In the genomic region with DNA sequence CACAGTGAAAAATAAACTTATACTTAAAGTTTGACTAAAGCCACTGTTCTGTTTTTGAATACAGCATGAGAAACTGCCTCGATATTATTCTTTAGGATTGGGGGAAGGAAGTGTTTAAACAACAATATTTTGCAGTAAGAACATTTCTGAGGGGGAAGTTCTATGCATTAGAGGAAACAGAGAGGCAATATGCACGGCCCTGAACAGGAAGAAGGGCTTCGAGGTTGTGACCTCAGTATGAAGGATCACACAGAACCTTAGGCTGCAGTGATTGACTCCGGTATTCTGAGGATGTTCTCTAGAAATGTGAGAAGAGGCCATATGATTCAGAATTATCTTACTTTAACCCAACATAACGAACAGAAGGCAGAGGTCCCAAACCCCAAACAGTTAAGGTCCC, we compare ENCODE assay signal across 15 mouse cellular contexts. TPM values are rescaled to one million over a fixed set of nuclear protein-coding genes. Genes with fewer than 3 reads are reported as not detected.
DNase-seq lines count a peak whose midpoint lies in the region; ATAC-seq and TF ChIP-seq lines count a peak whose summit lies in the region.
"Had no signal": no experiment of that assay in that cellular context is flagged by ENCODE, and none has a peak within 500 bp of the region (broad histone marks: within the 10 kb centered on the region; RNA-seq: fewer than 3 reads in every experiment).

No protein-coding gene starts in this region.

- H3K36me3 ChIP-seq in heart, postnatal 0 days (replicated peaks; ENCODE audit: control insufficient read depth, insufficient read depth, low read length) = no peaks in the 10 kb centered on the region
- no peaks in the 10 kb centered on the region for H3K36me3 ChIP-seq in heart, embryonic 12.5 days
- no peaks in the 10 kb centered on the region for H3K36me3 ChIP-seq in spleen, adult 2 months (ENCODE audit: control insufficient read depth, insufficient read depth, low read length)
- no peaks in the 10 kb centered on the region for H3K36me3 ChIP-seq in limb, embryonic 12.5 days
- no peaks in the 10 kb centered on the region for H3K36me3 ChIP-seq in forebrain, postnatal 0 days (ENCODE audit: insufficient read depth)
- H3K36me3 ChIP-seq: lung, embryonic 15.5 days; midbrain, embryonic 13.5 days had no signal

- TF ChIP-seq EP300 in heart, postnatal 0 days (IDR thresholded peaks at IDR 0.05; ENCODE audit: low read depth) = no peak

- no peak for ATAC-seq in heart, postnatal 0 days (ENCODE audit: insufficient read depth, low read depth)
- ATAC-seq in heart, embryonic 12.5 days (ENCODE audit: insufficient number of reproducible peaks, low FRiP score) = no peak
- no peak for ATAC-seq in limb, embryonic 12.5 days (ENCODE audit: insufficient number of reproducible peaks, insufficient read depth, low FRiP score, low TSS enrichment, low read depth)
- no peak for ATAC-seq in forebrain, postnatal 0 days
- ATAC-seq: midbrain, embryonic 13.5 days had no signal

- no peak overlapping the region for H3K4me3 ChIP-seq in heart, postnatal 0 days (ENCODE audit: low read depth, low read length)
- no peak overlapping the region for H3K4me3 ChIP-seq in heart, embryonic 12.5 days
- H3K4me3 ChIP-seq in spleen, adult 2 months (ENCODE audit: extremely low read depth, insufficient read depth, insufficient read length) = no peak overlapping the region
- H3K4me3 ChIP-seq in limb, embryonic 12.5 days (replicated peaks) = no peak overlapping the region
- H3K4me3 ChIP-seq in forebrain, postnatal 0 days (ENCODE audit: low read depth, low read length) = no peak overlapping the region
- H3K4me3 ChIP-seq: lung, embryonic 15.5 days; midbrain, embryonic 13.5 days had no signal

- H3K4me2 ChIP-seq in heart, postnatal 0 days (ENCODE audit: low read depth, low read length) = no peak overlapping the region
- no peak overlapping the region for H3K4me2 ChIP-seq in heart, embryonic 12.5 days
- H3K4me2 ChIP-seq in limb, embryonic 12.5 days = no peak overlapping the region
- no peak overlapping the region for H3K4me2 ChIP-seq in forebrain, postnatal 0 days (ENCODE audit: low read depth)
- H3K4me2 ChIP-seq: lung, embryonic 15.5 days; midbrain, embryonic 13.5 days had no signal

- H3K27me3 ChIP-seq in heart, postnatal 0 days (ENCODE audit: control insufficient read depth, insufficient read depth, low read length) = no peaks in the 10 kb centered on the region
- H3K27me3 ChIP-seq in heart, embryonic 12.5 days (replicated peaks) = no peaks in the 10 kb centered on the region
- no peaks in the 10 kb centered on the region for H3K27me3 ChIP-seq in spleen, adult 2 months (ENCODE audit: control insufficient read depth, insufficient read depth, low read length)
- no peaks in the 10 kb centered on the region for H3K27me3 ChIP-seq in limb, embryonic 12.5 days
- H3K27me3 ChIP-seq in forebrain, postnatal 0 days (ENCODE audit: insufficient read depth, low read length) = no peaks in the 10 kb centered on the region
- H3K27me3 ChIP-seq: midbrain, embryonic 13.5 days had no signal

- no peak for TF ChIP-seq CTCF in heart, postnatal 0 days (IDR thresholded peaks at IDR 0.05; ENCODE audit: low read depth)
- no peak for TF ChIP-seq CTCF in spleen, adult 2 months (IDR thresholded peaks at IDR 0.05; ENCODE audit: extremely low read depth, insufficient read depth, insufficient read length, insufficient replicate concordance)
- no peak for TF ChIP-seq CTCF in forebrain, postnatal 0 days (IDR thresholded peaks at IDR 0.05; ENCODE audit: low read depth)

- TF ChIP-seq POLR2A in spleen, adult 2 months (IDR thresholded peaks at IDR 0.05; ENCODE audit: low read depth, low read length) = no peak

- 56% methylated on average over 5 of the region's 5 CpGs for WGBS in heart, postnatal 0 days
- 60% methylated on average over 5 of the region's 5 CpGs for whole genome bisulfite sequencing in heart, embryonic 12.5 days
- WGBS in spleen, adult 2 months = 9% methylated on average over 5 of the region's 5 CpGs
- WGBS in limb, embryonic 12.5 days = 41% methylated on average over 5 of the region's 5 CpGs
- WGBS in forebrain, postnatal 0 days = 85% methylated on average over 5 of the region's 5 CpGs

- H3K27ac ChIP-seq in heart, postnatal 0 days (ENCODE audit: low read depth) = peak overlapping the region; percentile 65
- H3K27ac ChIP-seq in heart, embryonic 12.5 days (ENCODE audit: poor library complexity, severe bottlenecking) = no peak overlapping the region
- H3K27ac ChIP-seq in spleen, adult 2 months (ENCODE audit: insufficient read depth, low read length) = peak overlapping the region; percentile 14
- peak overlapping the region; percentile 60 for H3K27ac ChIP-seq in limb, embryonic 12.5 days
- no peak overlapping the region for H3K27ac ChIP-seq in forebrain, postnatal 0 days (ENCODE audit: low read depth, low read length)
- H3K27ac ChIP-seq: midbrain, embryonic 13.5 days had no signal

- 0 out of 2 replicates have a peak, but pooled peaks cover 3% of the 10 kb centered on the region for H3K9me3 ChIP-seq in heart, postnatal 0 days (replicated peaks; ENCODE audit: control insufficient read depth, low read length)
- H3K9me3 ChIP-seq in heart, embryonic 12.5 days (replicated peaks) = no peaks in the 10 kb centered on the region
- H3K9me3 ChIP-seq in limb, embryonic 12.5 days = peaks cover 4% of the 10 kb centered on the region; the same call in 1 of the 2 replicates
- H3K9me3 ChIP-seq in forebrain, postnatal 0 days (ENCODE audit: low read length) = no peaks in the 10 kb centered on the region
- H3K9me3 ChIP-seq: midbrain, embryonic 13.5 days had no signal

- H3K9ac ChIP-seq in heart, postnatal 0 days (replicated peaks; ENCODE audit: low read depth, low read length) = no peak overlapping the region
- H3K9ac ChIP-seq in heart, embryonic 12.5 days = no peak overlapping the region
- H3K9ac ChIP-seq in limb, embryonic 12.5 days (replicated peaks) = no peak overlapping the region
- H3K9ac ChIP-seq in forebrain, postnatal 0 days = no peak overlapping the region
- H3K9ac ChIP-seq: lung, embryonic 15.5 days; midbrain, embryonic 13.5 days had no signal

- H3K4me1 ChIP-seq in heart, postnatal 0 days (ENCODE audit: control insufficient read depth, insufficient read depth) = peaks cover 41% of the 10 kb centered on the region
- H3K4me1 ChIP-seq in heart, embryonic 12.5 days (replicated peaks) = peaks cover 17% of the 10 kb centered on the region
- no peaks in the 10 kb centered on the region for H3K4me1 ChIP-seq in spleen, adult 2 months (ENCODE audit: control insufficient read depth, insufficient read depth, insufficient read length)
- peaks cover 16% of the 10 kb centered on the region; the same call in 1 of the 2 replicates for H3K4me1 ChIP-seq in limb, embryonic 12.5 days (replicated peaks)
- no peaks in the 10 kb centered on the region for H3K4me1 ChIP-seq in forebrain, postnatal 0 days (ENCODE audit: insufficient read depth)
- H3K4me1 ChIP-seq: midbrain, embryonic 13.5 days had no signal

- no peak for DNase-seq in heart, postnatal 0 days (ENCODE audit: low spot score)
- DNase-seq in spleen, adult 2 months (ENCODE audit: low read depth in 1 of 2, low spot score in 2 of 2) = no peak
- no peak for DNase-seq in spleen, adult 12 weeks (ENCODE audit: low spot score)
- DNase-seq in right cerebral cortex, postnatal 36 days (ENCODE audit: low spot score in 2 of 2) = no peak
- DNase-seq in forebrain, postnatal 0 days = no peak
- DNase-seq: cerebellum, adult 18-20 months; thymus, adult 18-20 months had no signal

RNA-seq across cellular contexts. Expression of a gene that starts 24.3 kb away (rescaled TPM):
- not detected in 2 replicates for total RNA-seq in heart, postnatal 0 days (2014; rRNA removed; ENCODE audit: low replicate concordance)
- polyA plus RNA-seq in heart, postnatal 0 days (2015; fragmentation: Nextera tagmentation; extraction: Ambion mirVana) = not detected in 2 replicates
- polyA plus RNA-seq in heart, embryonic 12.5 days (2016; fragmentation: Nextera tagmentation; extraction: Ambion mirVana) = not detected in 2 replicates
- polyA plus RNA-seq in spleen, adult 2 months (2012; rRNA removed) = not detected in 2 replicates
- not detected in 2 replicates for polyA plus RNA-seq in limb, embryonic 12.5 days (2016; fragmentation: Nextera tagmentation; extraction: Ambion mirVana)
- total RNA-seq in forebrain, postnatal 0 days (2014; rRNA removed) = not detected in 2 replicates
- not detected in 2 replicates for polyA plus RNA-seq in forebrain, postnatal 0 days (2015; fragmentation: Nextera tagmentation; extraction: Ambion mirVana)
- total RNA-seq: gastrocnemius, adult 8-10 months; left cerebral cortex, postnatal 14 days had no signal
- polyA plus RNA-seq: heart, embryonic 16.5 days; lung, embryonic 15.5 days; midbrain, embryonic 13.5 days; small intestine, adult 2 months had no signal

Comparison
In these comparisons a context has a peak if more than half of its experiments do, and no peak if none do; other contexts are left out.
1. H3K27ac ChIP-seq: peak in heart, postnatal 0 days (single experiment), spleen, adult 2 months (single experiment) and limb, embryonic 12.5 days (single experiment); none in heart, embryonic 12.5 days (single experiment) and forebrain, postnatal 0 days (single experiment).